Mouse (Mus musculus) MEL-GATA-1-ER (cell line): Measurements from ENCODE around the gene Trib3.
"Not testable (repeated sequence)": the region's sequence is repeated elsewhere in the genome, so short reads cannot be mapped to it uniquely, and the experiment has no call there.

Experiments
- DNase-seq: peaks from one replicate; pipeline ENCODE4 v3.0.0-alpha.2; 2012; ENCODE audit warnings: low read depth; ENCODE audit errors: extremely low read depth

Gene Trib3

GRCm38 (mm10) chr2:152312996-152313395 lies 30.8 kb downstream of the Trib3 start:
- no peak for DNase-seq

GRCm38 (mm10) chr2:152307186-152307585 lies 36.6 kb downstream of the Trib3 start:
- DNase-seq: no peak

- no peak for DNase-seq
Measured at GRCm38 (mm10) chr2:152305480-152305879, 38.4 kb downstream of the Trib3 start.

- DNase-seq: no peak
Measured at GRCm38 (mm10) chr2:152303781-152304180, 40.1 kb downstream of the Trib3 start.

GRCm38 (mm10) chr2:152302862-152303261 lies 41.0 kb downstream of the Trib3 start:
- DNase-seq: no peak

GRCm38 (mm10) chr2:152294541-152294940 lies 49.3 kb downstream of the Trib3 start:
- DNase-seq: no peak

GRCm38 (mm10) chr2:152293727-152294475 lies 49.9 kb downstream of the Trib3 start, which contains the start of gene Tbc1d20:
Tbc1d20 (plus strand) TSS chr2:152293828.
- DNase-seq: peak; percentile 75

- DNase-seq: no peak
Measured at GRCm38 (mm10) chr2:152293179-152293726, 50.6 kb downstream of the Trib3 start.

GRCm38 (mm10) chr2:152292475-152292874 lies 51.4 kb downstream of the Trib3 start:
- no peak for DNase-seq

- not testable (repeated sequence) for DNase-seq
Measured at GRCm38 (mm10) chr2:152289623-152290022, 54.2 kb downstream of the Trib3 start.

GRCm38 (mm10) chr2:152288046-152288445 lies 55.8 kb downstream of the Trib3 start:
- no peak for DNase-seq

- no peak for DNase-seq
Measured at GRCm38 (mm10) chr2:152287560-152287959, 56.3 kb downstream of the Trib3 start.
